Mouse (Mus musculus): ENCODE measurements around the gene Pacsin1.

The Pacsin1 gene

DNA sequence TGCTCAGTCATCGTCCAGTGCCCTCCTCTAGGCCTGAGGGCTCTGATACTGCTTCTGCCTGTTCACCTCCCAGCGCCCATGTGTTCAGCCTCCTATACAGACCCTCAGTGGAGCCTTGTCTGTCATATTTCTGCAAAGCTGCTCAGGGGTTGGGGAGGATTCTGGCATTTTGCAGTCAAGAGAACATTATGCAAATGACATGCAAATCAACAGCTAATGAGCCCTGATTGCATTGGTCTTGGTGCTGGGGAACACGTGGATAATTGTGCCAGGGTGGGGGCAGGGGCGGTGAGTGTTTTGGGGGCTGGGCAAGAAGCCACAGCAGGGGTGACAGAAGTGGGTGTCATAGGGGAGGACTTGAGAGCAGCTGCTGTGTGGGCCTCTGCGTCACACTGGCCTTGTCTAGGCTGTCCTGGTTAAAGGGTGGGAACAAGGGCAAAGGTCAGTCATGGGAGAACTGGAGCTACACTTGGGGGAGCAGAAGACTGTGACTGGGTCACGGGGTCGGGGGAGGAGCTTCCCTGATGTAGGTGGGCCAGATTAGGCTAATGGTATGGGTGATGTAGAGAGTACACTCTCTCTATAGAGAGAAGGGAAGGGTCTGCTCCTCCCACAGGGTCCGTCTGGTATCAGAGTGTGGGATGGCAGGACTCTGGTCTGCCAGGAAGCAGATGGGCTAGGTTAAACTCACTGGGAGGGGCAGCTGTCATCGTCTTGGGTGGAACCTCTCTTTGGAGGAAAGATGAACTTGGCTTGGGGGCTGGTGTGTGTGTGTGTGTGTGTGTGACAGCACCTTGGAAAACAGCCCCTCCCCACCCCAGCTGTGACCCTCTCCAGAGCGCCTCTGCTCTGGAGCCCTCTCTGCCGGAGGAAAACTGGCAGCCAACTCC is 23.9 kb downstream of the Pacsin1 start:
- DNase-seq (ENCODE audit: low read depth, low spot score): no peak

DNA sequence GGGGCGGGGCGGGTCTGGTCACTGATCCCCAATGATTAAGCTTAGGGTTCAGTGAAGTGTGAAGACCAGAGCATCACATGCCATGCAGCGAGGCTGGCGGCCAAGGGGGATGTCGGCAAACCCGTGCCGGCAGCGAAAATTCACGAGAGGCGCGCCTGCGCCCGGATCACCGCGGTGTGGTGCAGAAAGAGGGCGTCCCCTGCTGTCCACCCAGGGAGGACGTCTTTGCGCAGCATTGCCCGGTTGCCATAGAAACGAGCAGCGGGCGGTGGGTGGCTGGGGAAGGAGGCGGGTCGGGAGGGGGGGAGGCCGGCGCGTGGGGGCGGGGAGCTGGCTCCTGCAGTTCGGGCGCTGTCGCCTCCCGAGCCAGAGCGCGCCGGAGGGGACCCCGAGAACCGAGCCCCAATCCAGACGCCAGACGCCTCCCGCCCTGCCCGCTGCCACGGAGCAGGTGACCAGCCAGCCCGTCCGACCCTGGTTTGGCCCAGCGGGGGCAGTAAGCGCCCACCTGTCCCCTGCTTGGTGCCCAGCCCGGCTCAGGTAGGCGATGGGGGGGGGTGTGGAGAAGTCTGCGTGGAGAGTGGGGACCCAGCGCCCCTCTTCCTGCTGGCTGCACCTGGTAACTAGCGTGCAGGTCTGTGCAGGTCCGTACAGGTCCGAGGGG is 29.7 kb downstream of the Pacsin1 start:
- no peak for DNase-seq (ENCODE audit: low read depth, low spot score)

GRCm38 (mm10) chr17:27685550-27685913 is 30.2 kb downstream of the Pacsin1 start:
- no peak for DNase-seq (ENCODE audit: low read depth, low spot score)

- no peak for DNase-seq (ENCODE audit: low read depth, low spot score)
These were observed 31.1 kb downstream of the Pacsin1 start for GRCm38 (mm10) chr17:27686395-27686794.

GRCm38 (mm10) chr17:27690993-27691693 is 35.8 kb downstream of the Pacsin1 start:
- DNase-seq (ENCODE audit: low read depth, low spot score): no peak

- no peak for DNase-seq (ENCODE audit: low read depth, low spot score)
These were observed 44.4 kb downstream of the Pacsin1 start for GRCm38 (mm10) chr17:27699641-27700244.

GRCm38 (mm10) chr17:27700812-27701211 is 45.5 kb downstream of the Pacsin1 start:
- no peak for DNase-seq (ENCODE audit: low read depth, low spot score)

DNA sequence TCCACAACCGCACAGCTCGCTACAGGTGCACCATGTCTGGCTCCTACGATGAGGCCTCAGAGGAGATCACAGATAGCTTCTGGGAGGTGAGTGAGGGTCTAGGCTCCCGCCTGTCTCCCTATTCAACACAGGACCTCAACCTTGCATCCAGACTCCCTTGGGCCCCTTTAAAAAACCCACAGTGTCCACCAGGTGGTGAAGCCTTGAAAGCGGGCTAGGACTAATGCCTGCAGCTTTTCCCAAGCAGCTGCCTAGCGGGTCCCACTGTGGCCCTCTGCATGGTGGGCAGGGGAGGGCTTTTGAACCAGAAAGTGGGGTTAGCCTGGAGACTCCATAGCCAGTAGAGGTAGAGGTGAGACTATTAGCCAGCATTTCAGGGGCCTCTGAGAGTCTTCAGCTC is 46.5 kb downstream of the Pacsin1 start:
- DNase-seq (ENCODE audit: low read depth, low spot score): no peak

GRCm38 (mm10) chr17:27702518-27702917 is 47.2 kb downstream of the Pacsin1 start:
- DNase-seq (ENCODE audit: low read depth, low spot score): no peak

DNA sequence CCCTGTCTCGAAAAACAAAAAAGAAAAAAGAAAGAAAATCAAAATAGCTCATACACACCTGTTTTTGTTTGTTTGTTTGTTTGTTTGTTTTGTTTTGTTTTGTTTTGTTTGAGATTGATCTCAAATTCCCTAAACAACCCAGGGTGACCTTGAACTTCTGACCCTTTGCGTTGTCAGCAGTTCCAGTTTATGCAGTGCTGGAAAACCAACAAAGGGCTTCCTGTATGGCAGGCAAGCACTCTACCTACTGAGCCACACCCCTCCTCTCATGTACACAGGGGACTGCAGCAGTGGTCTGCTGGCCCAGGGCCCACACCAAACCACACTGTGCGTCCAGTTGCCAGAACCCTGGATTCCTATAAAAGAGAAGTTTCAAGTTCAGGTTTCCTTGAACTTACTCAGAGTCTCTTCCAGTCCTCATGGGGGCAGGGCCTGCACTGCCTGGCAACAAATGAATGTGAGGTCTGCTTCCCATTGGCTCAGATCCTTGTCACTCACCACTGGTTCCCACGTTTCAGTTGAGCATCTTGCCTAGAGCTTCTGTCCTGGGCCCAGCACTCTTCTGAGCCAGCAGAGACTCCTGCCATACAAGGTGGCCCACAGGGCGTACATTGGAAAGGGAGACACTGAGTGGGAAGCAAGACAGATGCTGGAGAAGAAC is 48.8 kb downstream of the Pacsin1 start:
- no peak for DNase-seq (ENCODE audit: low read depth, low spot score)

DNA sequence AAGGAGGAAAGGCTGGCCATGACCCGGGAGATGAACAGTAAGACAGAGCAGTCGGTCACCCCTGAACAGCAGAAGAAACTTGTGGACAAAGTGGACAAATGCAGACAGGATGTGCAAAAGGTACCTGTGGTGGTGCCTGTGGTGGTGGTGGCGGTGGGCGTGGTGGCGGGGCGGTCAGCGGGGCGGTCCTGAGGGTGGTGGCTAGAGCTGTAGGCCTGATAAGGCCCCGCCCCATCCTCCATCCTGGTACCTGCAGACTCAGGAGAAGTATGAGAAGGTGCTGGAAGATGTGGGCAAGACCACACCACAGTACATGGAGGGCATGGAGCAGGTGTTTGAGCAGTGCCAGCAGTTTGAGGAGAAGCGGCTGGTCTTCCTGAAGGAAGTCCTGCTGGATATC is 50.4 kb downstream of the Pacsin1 start:
- DNase-seq (ENCODE audit: low read depth, low spot score): no peak

DNA sequence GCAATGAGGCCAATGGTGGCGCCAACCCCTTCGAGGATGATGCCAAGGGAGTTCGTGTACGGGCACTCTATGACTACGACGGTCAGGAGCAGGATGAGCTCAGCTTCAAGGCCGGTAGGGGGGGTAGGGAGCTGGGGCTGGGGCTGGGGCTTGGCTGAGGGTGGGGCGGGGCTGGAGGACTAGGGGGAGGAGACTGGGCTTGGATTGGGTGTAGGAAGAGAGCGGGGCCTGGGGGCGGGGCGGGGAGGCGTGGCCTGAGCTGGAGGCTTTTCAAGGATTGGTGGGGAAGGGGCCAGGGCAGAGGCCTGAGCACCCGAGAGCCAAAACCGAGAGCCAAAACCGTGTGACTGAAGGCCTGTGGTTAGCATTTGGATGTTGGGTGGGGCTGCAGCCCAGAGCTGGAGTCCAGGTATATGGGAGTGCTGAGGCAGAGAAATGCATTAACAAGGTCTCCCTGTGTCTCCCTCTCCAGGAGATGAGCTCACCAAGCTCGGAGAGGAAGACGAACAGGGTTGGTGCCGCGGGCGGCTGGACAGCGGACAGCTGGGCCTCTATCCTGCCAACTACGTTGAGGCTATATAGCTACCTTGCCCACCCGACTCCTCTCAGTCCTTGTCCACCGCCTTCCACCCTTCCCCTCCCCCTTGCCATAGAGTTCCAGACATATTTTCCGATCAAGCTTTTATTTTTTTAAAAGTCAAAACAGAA is 52.8 kb downstream of the Pacsin1 start:
- no peak for DNase-seq (ENCODE audit: low read depth, low spot score)

DNA sequence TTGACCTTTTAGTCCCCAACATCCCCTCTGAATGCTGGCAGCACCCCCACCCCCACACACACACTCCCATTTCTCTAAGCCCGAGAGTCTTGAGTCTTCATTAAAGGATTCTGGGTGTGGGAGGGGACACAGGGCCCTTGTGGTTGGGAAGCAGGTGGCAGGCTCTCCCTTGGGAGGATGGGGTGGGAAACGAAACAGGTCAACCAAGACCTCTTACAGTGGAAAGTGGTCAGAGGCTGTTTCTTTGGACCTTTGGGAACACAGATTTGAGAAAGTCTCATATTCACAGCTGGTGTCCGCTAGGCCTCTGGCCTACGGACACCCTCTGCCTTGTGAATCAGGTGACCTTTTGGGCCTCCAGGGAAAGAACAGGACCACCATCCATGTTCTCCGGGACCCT is 54.3 kb downstream of the Pacsin1 start:
- no peak for DNase-seq (ENCODE audit: low read depth, low spot score)

- DNase-seq (ENCODE audit: low read depth, low spot score): no peak
These were observed 57.5 kb downstream of the Pacsin1 start for GRCm38 (mm10) chr17:27712832-27713231.

DNA sequence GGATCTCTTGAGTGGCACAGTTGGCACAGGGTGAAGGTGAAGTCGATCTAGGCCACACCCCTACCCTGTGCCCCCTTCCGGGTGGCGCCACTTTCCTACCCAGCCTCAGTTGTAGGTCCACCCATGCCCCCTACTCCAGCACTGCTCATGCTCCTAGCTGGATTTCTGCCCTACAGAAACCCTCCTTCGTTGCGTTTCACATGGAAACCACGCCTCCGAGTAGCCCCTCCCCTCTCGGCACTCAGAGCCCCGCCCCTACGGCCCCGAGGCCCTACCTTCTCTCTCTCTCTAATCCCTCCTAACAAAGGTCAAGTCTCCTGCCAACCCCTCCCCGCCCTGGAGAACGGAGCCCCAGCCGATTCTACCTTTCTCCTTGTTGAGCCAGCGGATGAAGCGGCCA is 61.5 kb downstream of the Pacsin1 start:
- peak; percentile 55 for DNase-seq (ENCODE audit: low read depth, low spot score)

GRCm38 (mm10) chr17:27718250-27718649 is 62.9 kb downstream of the Pacsin1 start:
- DNase-seq (ENCODE audit: low read depth, low spot score): no peak

GRCm38 (mm10) chr17:27719663-27720062 is 64.4 kb downstream of the Pacsin1 start:
- DNase-seq (ENCODE audit: low read depth, low spot score): no peak

DNA sequence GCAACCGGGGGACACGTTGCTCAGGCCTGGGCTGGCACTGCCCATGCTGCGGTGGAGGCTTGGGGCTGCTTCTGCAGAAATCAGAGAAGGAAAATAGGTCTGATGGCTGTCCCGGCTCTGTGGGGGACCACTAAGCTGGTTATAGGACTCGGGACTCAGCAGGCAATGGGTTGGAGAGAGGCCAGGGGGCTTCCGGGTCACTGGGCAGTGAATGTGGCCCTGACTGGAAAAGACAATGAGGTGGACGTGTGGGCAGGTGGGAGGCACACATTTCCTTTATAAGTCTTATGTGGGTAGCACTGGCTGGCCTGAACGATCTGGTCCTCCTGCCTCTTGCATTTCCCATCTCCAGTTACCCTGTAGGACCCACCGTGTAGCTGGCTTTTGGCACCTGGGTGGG is 65.0 kb downstream of the Pacsin1 start:
- DNase-seq (ENCODE audit: low read depth, low spot score): no peak

DNA sequence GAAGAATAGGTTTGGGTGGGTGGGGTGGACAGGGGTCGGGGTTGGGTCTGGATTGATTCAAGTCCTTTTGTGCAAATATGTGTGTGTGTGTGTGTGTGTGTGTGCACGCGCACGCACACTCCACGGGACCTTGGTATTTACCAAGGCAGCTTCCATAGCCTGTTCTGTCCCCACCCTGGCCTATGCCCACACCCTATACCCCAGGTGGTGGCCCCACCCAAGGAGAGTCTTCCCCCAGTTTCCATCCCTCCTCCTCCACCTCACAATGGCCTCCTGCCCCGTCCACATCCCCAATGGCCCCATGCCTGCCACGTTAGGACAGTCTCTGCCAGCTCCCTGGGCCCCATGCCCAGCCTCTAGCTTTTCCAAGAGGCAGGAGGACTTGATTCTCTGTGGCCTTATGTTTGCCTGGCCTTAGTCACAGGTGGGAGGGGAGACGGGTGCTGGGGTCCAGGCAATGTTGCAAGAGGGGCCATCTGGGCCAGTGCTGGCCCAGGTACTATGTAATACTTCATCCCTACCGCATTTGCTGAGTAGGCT is 65.9 kb downstream of the Pacsin1 start:
- DNase-seq (ENCODE audit: low read depth, low spot score): no peak

GRCm38 (mm10) chr17:27724327-27724726 is 69.0 kb downstream of the Pacsin1 start:
- no peak for DNase-seq (ENCODE audit: low read depth, low spot score)

- DNase-seq (ENCODE audit: low read depth, low spot score): no peak
These were observed 69.7 kb downstream of the Pacsin1 start for GRCm38 (mm10) chr17:27725011-27725410.

All from retina, adult 2 months (tissue).